Mouse (Mus musculus): Measurements from ENCODE around the gene Sirt6. TPM values are rescaled to one million over a fixed set of nuclear protein-coding genes. Genes with fewer than 3 reads are reported as not detected.
"Not testable (repeated sequence)": the region's sequence is repeated elsewhere in the genome, so short reads cannot be mapped to it uniquely, and the experiment has no call there.

Sirt6 gene
- 51.3 and 52.3 TPM in 2 replicates for polyA plus RNA-seq (2015; fragmentation: Nextera tagmentation; extraction: Ambion mirVana)

DNA sequence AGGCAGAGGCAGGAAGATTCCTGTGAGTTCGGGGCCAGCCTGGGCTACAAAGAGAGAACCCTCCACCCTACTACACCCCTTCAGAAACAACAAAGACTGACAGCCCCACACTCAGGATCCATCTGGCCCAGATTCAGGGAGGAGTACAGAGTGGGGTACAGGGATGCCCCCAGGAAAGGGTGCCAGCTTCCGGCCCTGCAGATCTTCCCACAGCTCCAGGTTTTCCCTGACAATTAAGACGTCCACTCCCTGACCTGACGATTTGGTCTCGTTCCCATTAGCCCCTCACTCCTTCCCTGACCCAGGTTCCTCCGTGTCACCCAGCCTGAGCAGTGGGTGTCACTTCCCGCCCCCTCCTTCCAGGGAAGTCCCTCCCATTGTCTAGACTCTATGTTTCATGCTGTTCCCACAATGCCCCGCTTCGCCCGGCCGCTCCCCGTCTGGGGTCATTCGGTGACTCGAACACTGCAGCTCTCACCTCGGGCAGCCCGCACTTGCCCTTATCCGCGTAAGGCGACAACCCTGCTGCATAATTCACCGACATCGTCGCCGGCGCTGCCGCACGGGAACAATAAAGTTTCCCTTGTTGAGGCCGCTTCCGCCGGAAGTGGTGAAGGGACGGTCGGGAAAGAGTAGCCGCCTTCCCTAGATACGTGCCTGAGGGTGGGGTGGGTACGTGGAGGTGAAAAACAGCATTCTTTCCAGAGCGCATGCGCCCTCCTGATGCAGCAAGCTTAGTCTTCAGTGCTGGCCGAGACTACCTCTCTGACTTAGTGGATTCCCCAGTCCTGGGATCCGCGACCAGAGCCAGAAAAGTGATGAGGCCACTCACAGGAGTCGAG is at the start of gene Sirt6:
Gene Sirt6, minus strand, starts transcription at position 804 of the 842 bp plus-strand sequence.
- H3K36me3 ChIP-seq (ENCODE audit: control insufficient read depth, insufficient read depth, low read length): peaks cover 12% of the 10 kb centered on the region; the same call in 1 of the 2 replicates
- 5% methylated on average over 40 of the region's 40 CpGs for WGBS
- peak within 1 kb of the TSS; percentile 78 for H3K9ac ChIP-seq (ENCODE audit: low read depth, low read length)
- H3K4me3 ChIP-seq (ENCODE audit: low read depth, low read length): peak within 1 kb of the TSS; percentile 68
- peak within 1 kb of the TSS; percentile 89 for H3K27ac ChIP-seq (ENCODE audit: low read length)
- no peaks in the 10 kb centered on the region for H3K9me3 ChIP-seq (replicated peaks; ENCODE audit: control insufficient read depth, low read length, poor library complexity, severe bottlenecking)
- peak; percentile 88 for ATAC-seq
- H3K27me3 ChIP-seq (ENCODE audit: control insufficient read depth, insufficient read depth, low read depth, low read length): no peaks in the 10 kb centered on the region
- H3K4me2 ChIP-seq (ENCODE audit: low read length): peak within 1 kb of the TSS; percentile 84
- peaks cover 17% of the 10 kb centered on the region for H3K4me1 ChIP-seq (ENCODE audit: control insufficient read depth, insufficient read depth, low read length)

DNA sequence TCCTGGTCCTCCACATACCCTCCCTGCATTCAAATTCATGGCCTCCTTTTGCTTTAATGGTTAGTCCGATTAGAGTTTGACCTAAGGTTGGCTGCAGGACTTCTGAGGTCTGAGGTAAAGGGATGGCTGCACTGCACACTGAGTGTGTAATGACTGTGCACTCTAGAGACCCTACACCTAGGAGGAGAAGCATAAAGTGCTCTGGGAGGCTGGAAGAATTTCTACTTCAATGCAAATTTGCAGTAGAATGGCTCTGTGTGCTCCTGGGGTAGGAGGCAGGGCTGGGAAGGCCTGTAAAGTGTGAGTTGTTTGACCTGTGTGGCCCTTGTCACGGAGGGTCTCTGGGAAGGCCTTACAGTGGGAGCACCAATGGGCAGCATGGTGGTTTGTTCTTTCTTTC is 28.6 kb upstream of the Sirt6 start:
- Histone ChIP-seq H3K9ac (ENCODE audit: low read depth, low read length) (no peak overlapping the region), H3K27ac (ENCODE audit: low read length) (no peak overlapping the region), H3K4me2 (ENCODE audit: low read length) (no peak overlapping the region), H3K36me3 (ENCODE audit: control insufficient read depth, insufficient read depth, low read length) (peaks cover 22% of the 10 kb centered on the region), H3K9me3 (replicated peaks; ENCODE audit: control insufficient read depth, low read length, poor library complexity, severe bottlenecking) (peaks cover 41% of the 10 kb centered on the region), H3K4me1 (ENCODE audit: control insufficient read depth, insufficient read depth, low read length) (no peaks in the 10 kb centered on the region), H3K27me3 (ENCODE audit: control insufficient read depth, insufficient read depth, low read depth, low read length) (no peaks in the 10 kb centered on the region), H3K4me3 (ENCODE audit: low read depth, low read length) (no peak overlapping the region)
- no peak for ATAC-seq
- 96% methylated on average over 2 of the region's 2 CpGs for WGBS

DNA sequence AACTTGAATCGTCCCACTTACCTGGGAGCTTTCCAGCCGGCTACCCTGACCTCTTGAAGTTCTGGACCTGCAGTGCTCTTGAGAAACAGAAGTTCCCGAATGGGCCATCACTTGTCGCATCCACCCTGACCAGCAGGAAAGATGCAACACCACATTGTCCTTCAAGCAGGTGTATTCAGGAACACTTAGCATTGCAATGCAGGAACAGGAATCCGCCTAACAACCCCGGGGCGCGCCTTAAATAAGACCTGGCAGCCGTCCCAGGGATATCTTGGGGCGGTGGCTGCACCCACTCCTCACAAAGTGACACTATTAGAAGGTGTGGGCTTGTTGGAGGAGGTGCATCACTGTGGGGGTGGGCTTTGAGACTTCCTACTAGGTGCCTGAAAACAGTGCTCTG is 27.6 kb upstream of the Sirt6 start:
- Histone ChIP-seq H3K4me1 (ENCODE audit: control insufficient read depth, insufficient read depth, low read length) (peaks cover 1% of the 10 kb centered on the region; the same call in 1 of the 2 replicates), H3K36me3 (ENCODE audit: control insufficient read depth, insufficient read depth, low read length) (peaks cover 22% of the 10 kb centered on the region), H3K9ac (ENCODE audit: low read depth, low read length) (no peak overlapping the region), H3K27ac (ENCODE audit: low read length) (no peak overlapping the region), H3K4me2 (ENCODE audit: low read length) (no peak overlapping the region), H3K9me3 (replicated peaks; ENCODE audit: control insufficient read depth, low read length, poor library complexity, severe bottlenecking) (peaks cover 38% of the 10 kb centered on the region), H3K4me3 (ENCODE audit: low read depth, low read length) (no peak overlapping the region), H3K27me3 (ENCODE audit: control insufficient read depth, insufficient read depth, low read depth, low read length) (no peaks in the 10 kb centered on the region)
- 94% methylated on average over 10 of the region's 10 CpGs for WGBS
- no peak for ATAC-seq

DNA sequence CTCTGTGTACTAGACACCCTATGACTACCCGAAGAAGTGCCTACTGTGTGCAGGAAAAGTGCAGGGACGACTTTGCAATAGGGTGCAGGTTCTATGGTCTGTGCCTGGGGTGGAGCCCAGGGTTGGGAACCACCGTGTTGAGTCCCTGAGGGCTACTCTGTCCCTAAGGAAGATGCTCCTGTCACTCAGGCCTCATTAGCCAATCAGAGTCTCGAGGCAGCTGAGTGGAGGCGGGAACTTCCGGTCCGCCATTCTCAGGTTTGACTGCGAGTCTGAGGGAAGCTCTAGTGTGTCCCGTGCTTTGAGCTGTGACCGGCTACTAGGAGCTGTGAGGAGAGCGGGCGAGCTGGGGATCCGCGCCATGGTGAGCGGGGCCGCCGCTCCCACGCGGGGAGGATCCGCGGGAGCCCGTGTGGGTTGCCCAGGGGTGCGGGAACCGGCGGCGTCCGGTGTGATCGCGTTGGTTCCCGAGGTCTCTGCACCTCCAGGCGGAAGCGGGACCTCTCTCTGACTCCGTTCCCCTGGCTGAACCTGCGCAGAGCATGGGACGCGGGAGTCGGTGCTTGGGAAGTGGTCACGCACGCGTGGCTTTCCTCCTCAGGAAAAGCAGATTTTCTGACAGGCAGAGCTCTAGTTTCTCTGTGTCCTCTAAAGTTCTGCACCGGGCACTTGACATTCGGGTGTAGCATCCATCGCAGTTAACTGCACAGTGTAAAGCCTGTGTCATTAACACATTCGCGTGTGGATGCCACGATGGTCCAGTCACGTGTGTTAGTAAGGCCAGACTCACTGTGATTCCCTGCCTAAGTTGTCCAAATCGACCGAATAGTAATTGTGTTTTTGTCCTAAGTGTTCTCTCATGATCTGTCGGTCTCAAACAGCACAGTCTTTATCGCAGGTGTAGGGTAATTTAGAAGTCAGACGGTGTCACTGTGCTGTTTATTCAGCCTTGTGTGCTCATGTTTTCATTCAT is 21.5 kb upstream of the Sirt6 start, which contains the start of gene Gm10778:
Gene Gm10778, plus strand, starts transcription at position 257 of the 973 bp plus-strand sequence.
- Histone ChIP-seq H3K27ac (ENCODE audit: low read length) (peak within 1 kb of the TSS; percentile 85), H3K9ac (ENCODE audit: low read depth, low read length) (peak within 1 kb of the TSS; percentile 71), H3K4me2 (ENCODE audit: low read length) (peak within 1 kb of the TSS; percentile 65), H3K4me1 (ENCODE audit: control insufficient read depth, insufficient read depth, low read length) (peaks cover 11% of the 10 kb centered on the region), H3K4me3 (ENCODE audit: low read depth, low read length) (peak within 1 kb of the TSS; percentile 49)
- WGBS: 3% methylated on average over 31 of the region's 52 CpGs
- H3K27me3 ChIP-seq (ENCODE audit: control insufficient read depth, insufficient read depth, low read depth, low read length); H3K36me3 ChIP-seq (ENCODE audit: control insufficient read depth, insufficient read depth, low read length); H3K9me3 ChIP-seq (replicated peaks; ENCODE audit: control insufficient read depth, low read length, poor library complexity, severe bottlenecking): not testable (repeated sequence)
- peak; percentile 95 for ATAC-seq

DNA sequence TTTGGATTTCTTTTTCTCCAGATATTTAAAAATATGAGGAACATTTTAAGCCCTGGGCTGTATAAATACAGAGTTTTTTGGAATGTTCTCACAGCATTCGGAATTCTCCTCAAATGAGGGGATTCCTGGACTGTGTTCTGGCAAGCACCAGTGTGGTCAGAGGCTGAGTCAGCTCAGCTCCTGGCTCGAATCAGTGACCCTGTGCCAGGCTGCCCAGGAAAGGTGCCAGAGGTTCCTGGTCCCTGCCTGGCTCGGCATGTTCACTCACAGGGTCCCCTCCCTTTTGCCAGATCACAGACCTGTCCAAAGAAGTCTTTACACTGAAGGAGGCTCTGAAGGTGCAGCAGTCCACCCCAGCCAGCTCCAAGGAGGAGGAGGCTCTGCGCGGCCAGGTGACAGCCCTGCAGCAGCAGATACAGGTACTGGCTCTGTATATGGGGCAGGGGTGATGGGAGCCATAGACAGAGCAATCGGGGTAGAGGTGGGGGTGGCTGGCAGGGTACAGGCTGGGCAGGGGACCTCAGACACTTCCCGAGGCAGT is 18.5 kb upstream of the Sirt6 start:
- no peaks in the 10 kb centered on the region for H3K36me3 ChIP-seq (ENCODE audit: control insufficient read depth, insufficient read depth, low read length)
- no peak overlapping the region for H3K9ac ChIP-seq (ENCODE audit: low read depth, low read length)
- H3K4me3 ChIP-seq (ENCODE audit: low read depth, low read length): no peak overlapping the region
- no peaks in the 10 kb centered on the region for H3K27me3 ChIP-seq (ENCODE audit: control insufficient read depth, insufficient read depth, low read depth, low read length)
- WGBS: 85% methylated on average over 7 of the region's 7 CpGs
- no peak overlapping the region for H3K4me2 ChIP-seq (ENCODE audit: low read length)
- no peak overlapping the region for H3K27ac ChIP-seq (ENCODE audit: low read length)
- no peaks in the 10 kb centered on the region for H3K9me3 ChIP-seq (replicated peaks; ENCODE audit: control insufficient read depth, low read length, poor library complexity, severe bottlenecking)
- peaks cover 31% of the 10 kb centered on the region for H3K4me1 ChIP-seq (ENCODE audit: control insufficient read depth, insufficient read depth, low read length)
- no peak for ATAC-seq

DNA sequence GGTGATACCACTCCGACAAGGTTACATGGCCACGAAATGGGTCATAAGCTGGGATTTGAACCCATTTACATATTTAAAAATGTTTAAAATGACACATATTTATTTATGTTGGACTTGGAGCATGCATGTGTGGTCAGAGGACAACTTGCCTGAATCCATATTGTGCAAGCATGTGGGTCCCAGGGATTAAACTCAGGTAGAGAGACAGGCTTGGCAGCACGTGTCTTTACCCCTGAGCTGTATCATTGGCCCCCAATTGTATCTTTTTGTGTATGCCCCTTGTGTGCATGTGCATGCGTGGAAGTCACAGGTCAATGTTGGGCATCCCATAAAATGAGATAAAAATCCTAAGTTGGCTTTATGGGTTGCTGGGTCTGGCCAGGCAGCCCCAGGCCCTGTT is 17.8 kb upstream of the Sirt6 start:
- no peak for ATAC-seq
- H3K27ac ChIP-seq (ENCODE audit: low read length): no peak overlapping the region
- H3K9ac ChIP-seq (ENCODE audit: low read depth, low read length): no peak overlapping the region
- H3K9me3 ChIP-seq (replicated peaks; ENCODE audit: control insufficient read depth, low read length, poor library complexity, severe bottlenecking): no peaks in the 10 kb centered on the region
- H3K36me3 ChIP-seq (ENCODE audit: control insufficient read depth, insufficient read depth, low read length): no peaks in the 10 kb centered on the region
- H3K4me3 ChIP-seq (ENCODE audit: low read depth, low read length): no peak overlapping the region
- 87% methylated on average over 4 of the region's 4 CpGs for WGBS
- H3K27me3 ChIP-seq (ENCODE audit: control insufficient read depth, insufficient read depth, low read depth, low read length): no peaks in the 10 kb centered on the region
- H3K4me2 ChIP-seq (ENCODE audit: low read length): no peak overlapping the region
- H3K4me1 ChIP-seq (ENCODE audit: control insufficient read depth, insufficient read depth, low read length): peaks cover 35% of the 10 kb centered on the region

DNA sequence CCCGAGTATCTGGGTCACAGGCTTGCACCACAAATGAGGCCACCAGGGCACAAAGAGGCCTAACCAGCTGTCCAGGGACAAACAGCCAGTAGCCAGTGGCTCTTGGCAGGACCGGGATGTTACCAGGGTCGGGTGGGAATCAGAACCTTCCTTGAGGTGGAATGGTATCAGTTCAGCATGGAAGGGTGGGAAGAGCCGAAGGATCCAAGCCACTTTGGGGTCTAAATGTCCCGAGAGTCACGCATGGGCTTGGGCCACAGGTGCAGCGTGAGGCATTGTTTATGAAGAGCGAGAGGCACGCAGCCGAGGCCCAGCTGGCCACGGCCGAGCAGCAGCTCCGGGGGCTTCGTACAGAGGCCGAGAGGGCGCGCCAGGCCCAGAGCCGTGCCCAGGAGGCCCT is 17.1 kb upstream of the Sirt6 start:
- 92% methylated on average over 18 of the region's 18 CpGs for WGBS
- no peak overlapping the region for H3K4me2 ChIP-seq (ENCODE audit: low read length)
- H3K27ac ChIP-seq (ENCODE audit: low read length): no peak overlapping the region
- H3K9me3 ChIP-seq (replicated peaks; ENCODE audit: control insufficient read depth, low read length, poor library complexity, severe bottlenecking): no peaks in the 10 kb centered on the region
- peaks cover 29% of the 10 kb centered on the region for H3K4me1 ChIP-seq (ENCODE audit: control insufficient read depth, insufficient read depth, low read length)
- H3K36me3 ChIP-seq (ENCODE audit: control insufficient read depth, insufficient read depth, low read length): no peaks in the 10 kb centered on the region
- no peaks in the 10 kb centered on the region for H3K27me3 ChIP-seq (ENCODE audit: control insufficient read depth, insufficient read depth, low read depth, low read length)
- H3K9ac ChIP-seq (ENCODE audit: low read depth, low read length): no peak overlapping the region
- H3K4me3 ChIP-seq (ENCODE audit: low read depth, low read length): no peak overlapping the region
- ATAC-seq: no peak

DNA sequence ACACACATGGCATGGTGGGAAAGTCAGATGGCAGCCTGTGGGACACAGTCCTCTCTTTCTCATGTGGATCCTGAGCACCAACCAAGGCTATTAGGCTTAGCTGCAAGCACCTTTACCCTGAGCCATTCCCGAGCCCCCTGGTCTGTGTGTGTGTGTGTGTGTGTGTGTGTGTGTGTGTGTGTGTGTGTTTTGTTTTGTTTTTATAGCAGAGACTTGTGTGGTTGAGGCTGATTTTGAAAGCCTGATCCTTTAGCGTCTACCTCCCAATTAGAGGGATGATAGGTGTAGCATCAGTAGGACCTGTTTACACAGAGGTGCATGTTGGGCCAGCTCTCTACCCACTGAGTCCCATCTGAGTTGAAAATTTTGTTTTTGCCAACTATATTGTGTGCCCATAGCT is 16.6 kb upstream of the Sirt6 start:
- WGBS: 66% methylated on average over 2 of the region's 2 CpGs

More for the DNA sequence above, 16.6 kb upstream of the Sirt6 start:
- Histone ChIP-seq H3K9ac (ENCODE audit: low read depth, low read length) (peak overlapping the region; percentile 86), H3K4me1 (ENCODE audit: control insufficient read depth, insufficient read depth, low read length) (peaks cover 29% of the 10 kb centered on the region), H3K9me3 (replicated peaks; ENCODE audit: control insufficient read depth, low read length, poor library complexity, severe bottlenecking) (no peaks in the 10 kb centered on the region), H3K27ac (ENCODE audit: low read length) (peak overlapping the region; percentile 92), H3K27me3 (ENCODE audit: control insufficient read depth, insufficient read depth, low read depth, low read length) (no peaks in the 10 kb centered on the region), H3K4me3 (ENCODE audit: low read depth, low read length) (peak overlapping the region; percentile 75), H3K36me3 (ENCODE audit: control insufficient read depth, insufficient read depth, low read length) (no peaks in the 10 kb centered on the region), H3K4me2 (ENCODE audit: low read length) (peak overlapping the region; percentile 78)
- ATAC-seq: no peak
